Mouse (Mus musculus): ENCODE measurements around the gene Umad1.

The Umad1 gene

DNA sequence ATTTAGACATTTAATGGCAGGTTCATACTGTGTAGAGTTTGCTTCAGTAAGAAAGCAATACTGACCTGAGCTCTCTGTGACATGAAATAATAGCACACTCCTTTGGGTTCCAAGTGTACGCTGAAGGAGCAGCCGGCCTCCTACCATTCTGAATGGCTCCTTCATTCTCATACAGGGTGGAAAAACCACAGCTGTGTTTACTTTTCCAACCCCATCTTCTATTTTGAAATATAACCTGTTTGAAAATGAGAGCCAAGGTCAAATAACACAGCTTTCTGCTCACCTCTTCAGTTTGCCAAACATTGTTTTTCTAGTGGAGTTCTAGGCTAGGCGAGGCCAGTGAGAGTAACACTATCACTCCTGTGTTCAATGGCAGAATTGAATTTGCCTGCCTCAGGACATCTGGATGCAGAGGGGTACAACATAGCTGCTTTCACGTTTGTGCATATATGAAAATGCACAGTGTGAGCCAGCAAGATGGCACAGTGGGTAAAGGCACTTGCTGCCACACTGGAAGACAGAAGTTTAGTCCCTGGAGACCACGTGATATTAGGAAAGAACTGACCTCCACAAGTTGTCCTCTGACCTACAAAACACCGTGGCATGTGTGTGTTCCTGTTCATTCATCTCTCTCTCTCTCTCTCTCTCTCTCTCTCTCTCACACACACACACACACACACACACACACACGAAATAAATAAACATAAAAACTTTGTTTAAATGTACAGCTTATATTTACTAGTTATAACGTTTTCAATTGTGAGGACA, 157.9 kb downstream of the Umad1 start:
- DNase-seq (ENCODE audit: inconsistent ontology term), result no peak

DNA sequence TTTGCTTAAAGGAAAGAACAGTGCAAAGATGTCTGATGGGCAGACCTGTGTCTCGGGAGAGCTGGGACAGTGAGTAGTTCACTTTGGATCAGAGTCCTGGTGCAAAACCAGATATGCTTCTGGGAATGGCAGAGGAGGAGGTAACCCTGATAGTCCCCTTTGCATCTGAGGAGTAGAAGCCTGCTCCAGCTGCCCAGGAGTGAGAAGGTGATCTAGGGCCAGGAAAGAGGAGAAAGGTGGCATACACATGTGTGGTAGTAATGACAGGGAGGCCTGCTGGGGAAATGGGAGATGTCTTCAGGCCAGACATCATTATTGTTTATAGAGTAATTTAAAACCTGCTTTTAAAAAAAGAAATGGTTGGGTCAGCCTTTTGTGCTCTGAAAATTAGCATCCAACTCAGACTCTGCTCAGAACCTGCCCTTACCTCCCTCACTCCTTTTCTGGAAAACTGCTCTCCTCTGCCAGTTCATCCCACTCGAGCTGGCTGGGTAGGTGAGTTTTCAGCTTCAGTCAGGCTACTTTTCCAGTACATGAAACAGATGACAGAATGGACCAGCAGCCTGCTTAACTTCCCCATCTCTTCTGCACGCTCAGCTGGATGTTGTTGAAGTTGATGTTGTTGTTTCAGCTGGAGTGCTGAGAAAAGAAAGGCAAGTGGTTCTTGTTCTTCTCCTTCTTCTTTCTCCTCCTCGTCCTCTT, 160.5 kb downstream of the Umad1 start:
- no peak for DNase-seq (ENCODE audit: inconsistent ontology term)

DNA sequence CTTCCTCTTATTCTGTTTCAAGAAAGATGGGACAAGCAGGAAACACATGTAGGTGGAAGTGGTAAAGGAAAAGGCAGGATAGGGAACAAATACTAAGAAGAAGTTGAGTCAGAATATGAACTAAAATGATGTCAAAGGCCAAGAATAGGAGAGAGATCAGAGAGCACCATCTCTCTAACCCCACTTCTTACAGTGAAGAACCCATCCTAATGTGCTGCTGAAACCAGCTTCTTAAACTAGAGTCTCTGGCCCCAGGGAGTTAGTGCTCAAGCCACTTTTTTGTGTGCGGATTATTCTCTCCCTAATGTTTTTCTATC, 161.1 kb downstream of the Umad1 start:
- DNase-seq (ENCODE audit: inconsistent ontology term), result no peak

DNA sequence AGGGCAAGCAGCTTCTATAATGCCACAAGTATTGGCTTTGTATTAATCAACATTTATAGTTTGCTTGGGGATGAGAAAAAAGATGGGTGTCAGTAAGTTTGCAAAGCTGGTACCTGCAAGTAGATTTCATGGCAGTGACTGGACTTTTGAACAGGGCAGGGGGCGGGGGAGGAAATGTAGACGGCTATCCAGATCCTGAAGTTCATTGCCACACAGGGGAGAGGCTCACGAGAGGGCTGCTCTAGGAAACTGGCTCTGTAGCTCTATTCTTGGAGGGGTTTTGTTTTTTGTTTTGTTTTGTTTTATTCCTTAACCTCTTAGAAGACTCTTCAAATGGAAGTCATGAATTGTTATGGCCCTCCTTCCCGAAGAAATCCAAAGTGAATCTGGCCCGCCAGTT, 162.3 kb downstream of the Umad1 start:
- DNase-seq (ENCODE audit: inconsistent ontology term), result no peak

DNA sequence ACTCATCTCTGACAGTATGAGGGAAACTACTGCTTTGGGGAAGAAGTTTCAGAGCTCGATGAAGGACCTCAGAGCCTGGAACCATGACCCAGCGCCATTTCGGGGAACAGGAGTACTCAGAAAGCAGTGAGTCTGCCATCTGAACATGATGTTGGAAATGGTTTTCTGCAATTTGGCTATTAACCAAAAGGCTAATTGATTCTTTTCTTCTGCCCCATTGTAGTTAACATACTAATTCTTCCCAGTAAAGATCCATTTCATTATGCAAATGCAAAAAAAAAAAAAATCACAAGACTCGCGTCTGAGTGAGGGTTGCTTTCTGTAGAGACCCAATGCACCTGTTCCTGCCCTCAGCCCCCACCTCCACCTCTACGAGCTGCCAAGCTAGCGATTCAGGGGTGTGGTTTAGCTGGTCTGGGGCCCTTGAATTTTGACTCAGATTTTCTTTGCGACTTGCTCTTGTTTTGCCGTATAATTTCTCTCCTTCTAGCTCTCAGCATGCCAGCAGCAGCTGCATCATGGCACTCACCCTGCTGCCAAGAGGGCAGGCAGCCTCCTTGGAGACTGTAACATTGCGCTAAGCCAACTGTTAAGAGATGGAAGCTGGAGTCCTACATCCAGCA, 163.0 kb downstream of the Umad1 start:
- peak; percentile 25 for DNase-seq (ENCODE audit: inconsistent ontology term)

DNA sequence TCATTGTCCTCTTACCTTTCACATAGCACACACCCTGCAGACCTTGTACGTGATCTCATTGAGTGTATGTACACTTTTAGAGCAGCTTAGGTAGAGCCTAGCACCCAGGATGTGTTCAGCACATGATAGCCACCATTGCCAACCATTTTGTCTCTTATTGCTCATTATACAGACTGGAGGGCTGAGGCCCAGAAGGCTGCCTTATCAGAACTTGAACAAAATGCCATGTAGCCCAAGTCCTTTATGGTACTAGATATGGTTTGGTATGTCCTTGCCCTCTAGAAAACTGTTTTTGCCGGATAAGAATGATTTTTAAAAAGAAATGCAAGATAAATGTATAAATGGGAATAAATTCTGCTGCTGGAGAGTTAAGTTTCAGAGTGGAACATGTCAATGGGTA, 164.1 kb downstream of the Umad1 start:
- no peak for DNase-seq (ENCODE audit: inconsistent ontology term)

DNA sequence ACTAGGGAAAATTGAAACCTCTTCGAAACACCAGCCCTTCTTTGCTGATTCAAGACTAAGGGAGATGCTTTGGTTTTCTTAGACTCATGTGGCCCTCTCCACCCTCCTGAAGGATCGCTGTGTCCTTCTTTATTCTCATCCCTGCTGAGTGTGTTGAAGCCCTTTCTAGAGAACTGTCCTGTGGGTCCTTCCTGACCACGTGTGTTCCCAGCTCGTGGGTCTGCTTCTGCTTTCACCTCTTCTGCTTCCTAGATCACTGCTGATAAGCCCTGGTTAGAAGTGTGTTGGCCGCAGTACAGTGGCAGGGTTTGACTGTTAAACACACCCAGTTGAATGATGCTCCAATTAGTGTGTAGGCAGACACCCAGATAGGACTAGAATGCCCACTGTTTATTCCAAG, 168.6 kb downstream of the Umad1 start:
- no peak for DNase-seq (ENCODE audit: inconsistent ontology term)

DNA sequence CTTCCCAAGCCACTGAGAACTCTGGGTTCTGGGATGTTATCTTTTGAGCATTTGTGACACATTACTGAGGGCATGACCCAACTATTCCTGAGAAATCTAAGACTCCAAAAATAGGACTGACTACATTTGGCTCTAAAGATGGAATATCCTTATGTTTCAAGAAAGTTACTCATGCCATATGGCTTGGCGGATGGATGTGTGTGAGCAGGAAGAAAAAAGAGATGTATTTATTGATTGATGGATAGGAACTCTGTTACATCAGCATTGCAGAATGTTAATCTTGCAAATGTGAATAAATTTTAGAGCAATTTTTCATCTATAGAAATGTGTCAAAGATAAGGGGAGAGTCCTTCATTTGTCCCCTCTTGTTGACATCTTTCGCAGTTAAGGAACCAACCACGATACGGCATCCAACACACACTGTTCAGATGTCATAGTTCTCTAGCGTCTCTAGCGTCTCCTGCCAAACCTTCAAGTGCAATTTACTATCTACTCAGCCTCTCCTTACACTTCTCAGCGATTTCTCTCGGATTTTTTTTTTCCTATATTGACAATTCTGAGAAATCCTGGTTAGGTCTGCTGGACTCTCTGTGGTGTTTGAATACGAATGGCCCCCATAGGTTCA, 171.6 kb downstream of the Umad1 start:
- no peak for DNase-seq (ENCODE audit: inconsistent ontology term)

DNA sequence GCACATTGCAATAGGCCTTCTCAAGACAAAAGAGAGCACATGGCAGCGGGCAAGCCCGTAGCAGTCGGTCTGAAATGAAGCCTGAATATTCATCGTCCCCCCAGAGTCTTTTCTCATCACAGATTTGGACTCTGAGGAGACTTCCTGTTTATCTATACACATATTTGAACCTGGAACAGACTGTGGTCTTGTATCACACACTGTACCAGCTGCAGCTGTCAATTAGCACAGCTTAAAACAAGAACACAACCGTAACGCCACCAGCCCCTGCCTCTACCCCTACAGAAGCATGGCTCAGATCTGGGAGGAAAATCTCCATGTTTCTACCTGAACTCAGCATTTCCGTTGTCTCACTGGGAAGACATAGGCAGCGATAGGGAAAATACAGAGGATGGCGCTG, 174.1 kb downstream of the Umad1 start:
- DNase-seq (ENCODE audit: inconsistent ontology term), result no peak

DNA sequence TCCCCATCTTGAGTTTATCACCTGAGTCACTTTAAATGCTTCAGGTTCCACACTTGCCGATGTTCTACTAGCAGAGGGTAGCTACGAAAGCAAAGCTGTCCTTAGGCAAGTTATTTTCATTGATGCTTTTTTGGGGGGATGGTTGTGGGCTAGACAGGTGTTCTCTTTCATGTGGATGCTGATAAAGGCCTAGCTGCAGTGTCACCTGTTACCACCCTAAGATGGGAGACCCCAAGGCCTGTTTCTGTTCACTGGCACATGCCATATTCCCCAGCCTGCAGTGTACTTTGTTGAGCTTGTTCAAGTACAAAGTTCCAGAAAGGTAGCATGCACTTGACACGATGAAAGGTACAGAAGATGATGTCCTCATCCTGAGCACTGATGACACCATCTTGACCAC, 178.8 kb downstream of the Umad1 start:
- no peak for DNase-seq (ENCODE audit: inconsistent ontology term)

DNA sequence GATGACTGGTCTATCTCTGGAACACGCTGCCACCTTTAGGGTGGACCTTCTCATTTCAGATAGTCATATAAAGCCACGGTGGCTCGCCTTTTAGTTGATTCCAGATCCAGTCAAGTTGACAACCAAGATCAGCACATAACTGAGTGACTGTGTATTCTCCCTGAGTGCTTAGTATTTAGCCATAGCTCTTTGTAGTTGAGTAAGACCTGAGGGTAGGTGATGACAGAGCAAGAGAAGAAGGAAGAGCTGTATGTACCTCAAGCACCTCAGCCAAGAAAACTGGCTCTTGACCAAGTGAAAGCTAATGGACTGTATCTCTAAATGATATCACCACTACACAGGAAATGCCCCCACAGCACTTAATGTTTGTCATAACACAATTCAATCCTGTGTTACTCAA, 182.7 kb downstream of the Umad1 start:
- DNase-seq (ENCODE audit: inconsistent ontology term), result no peak

DNA sequence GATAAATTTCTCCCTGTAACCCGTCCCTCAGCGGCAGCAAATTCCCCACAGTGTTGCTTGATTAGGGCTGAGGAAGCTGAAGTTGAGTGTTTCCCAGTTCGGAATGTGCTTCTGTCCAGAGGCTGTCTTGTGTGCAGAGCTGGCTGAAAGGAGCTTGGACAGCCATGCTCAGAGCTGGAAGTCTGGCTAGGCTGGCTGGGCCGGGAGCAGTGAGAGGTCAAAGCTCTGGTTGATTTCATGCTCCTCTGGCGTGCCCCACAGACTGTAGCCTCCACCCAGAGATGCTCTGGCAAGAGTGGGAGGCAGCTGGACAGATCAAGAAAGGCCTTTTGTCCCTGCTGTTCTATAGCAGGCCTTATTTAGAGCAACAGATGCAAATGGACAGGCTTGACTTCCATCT, 187.7 kb downstream of the Umad1 start:
- peak; percentile 61 for DNase-seq (ENCODE audit: inconsistent ontology term)

DNA sequence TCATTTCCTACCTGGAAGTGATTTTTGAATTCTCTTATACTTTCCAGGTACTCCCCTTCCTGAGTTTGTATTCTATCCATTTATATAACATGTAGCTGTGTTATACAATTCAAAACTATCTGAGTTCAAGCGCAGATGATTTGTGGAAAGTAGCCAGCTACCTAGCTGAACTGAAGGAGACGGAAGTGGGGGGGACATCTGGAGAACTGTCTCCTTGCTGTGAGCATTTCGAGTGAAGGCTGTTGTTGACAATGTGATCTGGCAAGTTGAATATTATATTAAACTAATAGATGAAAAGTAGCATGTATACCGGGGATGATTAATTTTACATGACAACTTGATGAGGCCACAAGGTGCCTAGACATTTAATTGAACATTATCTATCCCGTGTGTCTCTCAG, 196.5 kb downstream of the Umad1 start:
- DNase-seq (ENCODE audit: inconsistent ontology term), result no peak

DNA sequence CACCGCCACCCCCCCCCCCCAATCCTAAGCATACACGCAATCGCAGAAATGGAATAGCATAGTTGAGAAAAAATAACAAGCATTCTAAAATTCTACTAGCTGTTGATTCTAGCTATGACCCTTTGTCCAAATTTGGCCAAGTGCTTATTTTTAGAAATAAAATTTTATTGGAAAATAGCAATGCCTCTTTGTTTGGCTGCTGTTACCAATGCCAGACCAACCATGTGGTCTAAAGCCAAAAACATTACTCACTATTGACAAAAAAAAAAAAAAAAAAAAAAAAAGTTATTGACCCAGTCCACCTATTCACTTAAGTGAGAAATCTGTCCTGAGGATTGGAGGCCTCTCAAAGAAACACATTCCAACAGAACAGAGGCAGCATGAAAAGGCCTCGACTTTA, 199.5 kb downstream of the Umad1 start:
- DNase-seq (ENCODE audit: inconsistent ontology term), result peak; percentile 14

DNA sequence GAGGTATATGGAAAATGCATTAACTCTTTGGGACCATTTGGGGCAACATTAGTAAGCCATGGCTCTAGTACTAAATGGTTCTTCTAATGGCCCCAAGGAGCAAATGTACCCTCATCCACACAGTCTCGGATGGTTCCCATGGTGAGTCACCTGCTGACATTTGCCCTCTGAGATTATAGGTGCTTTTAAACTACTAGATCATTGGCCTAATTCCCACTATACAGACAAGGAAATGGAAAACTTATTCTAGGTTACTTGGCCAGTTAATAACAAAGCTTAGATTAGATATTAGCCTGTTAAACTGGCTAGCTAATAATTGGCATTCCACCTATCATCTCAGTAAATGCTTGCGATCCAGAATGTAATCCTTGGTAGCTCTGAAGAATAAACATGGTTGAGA, 203.4 kb downstream of the Umad1 start:
- DNase-seq (ENCODE audit: inconsistent ontology term), result no peak

DNA sequence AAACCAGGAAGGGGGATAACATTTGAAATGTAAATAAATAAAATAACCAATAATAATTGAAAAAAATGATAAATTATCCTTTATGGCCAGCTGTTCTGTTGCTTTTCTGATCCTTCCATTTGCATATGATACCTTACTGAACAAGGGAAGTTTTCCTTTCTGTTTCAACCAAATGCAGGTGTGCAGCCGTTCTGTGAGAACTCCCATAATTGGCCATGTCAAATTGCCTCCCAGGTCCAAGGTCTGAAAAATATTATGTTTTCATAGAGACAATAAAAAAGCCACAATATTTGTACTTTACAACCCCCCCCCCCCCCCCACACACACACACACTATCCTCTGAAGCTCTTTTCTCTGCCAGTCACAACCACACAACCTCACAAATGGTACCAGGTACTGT, 206.3 kb downstream of the Umad1 start:
- no peak for DNase-seq (ENCODE audit: inconsistent ontology term)

DNA sequence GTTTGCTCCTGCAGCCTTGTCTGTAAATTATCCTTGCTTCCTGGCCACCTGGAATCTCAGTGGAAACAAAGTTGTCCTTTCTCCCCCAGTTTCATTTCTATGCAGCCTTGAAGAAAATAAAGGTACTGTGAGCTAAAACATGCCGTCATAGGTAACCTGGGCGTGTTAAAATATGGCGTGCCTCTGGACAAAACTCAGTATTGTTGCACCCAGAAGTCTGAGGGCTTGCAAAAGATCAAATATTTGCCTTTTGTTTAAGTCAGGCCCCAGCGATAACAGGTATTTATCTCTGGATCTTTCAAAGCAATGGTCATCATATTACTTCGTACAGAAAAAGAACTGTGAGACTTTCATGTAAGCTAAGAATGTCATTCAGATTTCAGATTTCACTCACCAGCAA, 206.9 kb downstream of the Umad1 start:
- DNase-seq (ENCODE audit: inconsistent ontology term), result no peak

DNA sequence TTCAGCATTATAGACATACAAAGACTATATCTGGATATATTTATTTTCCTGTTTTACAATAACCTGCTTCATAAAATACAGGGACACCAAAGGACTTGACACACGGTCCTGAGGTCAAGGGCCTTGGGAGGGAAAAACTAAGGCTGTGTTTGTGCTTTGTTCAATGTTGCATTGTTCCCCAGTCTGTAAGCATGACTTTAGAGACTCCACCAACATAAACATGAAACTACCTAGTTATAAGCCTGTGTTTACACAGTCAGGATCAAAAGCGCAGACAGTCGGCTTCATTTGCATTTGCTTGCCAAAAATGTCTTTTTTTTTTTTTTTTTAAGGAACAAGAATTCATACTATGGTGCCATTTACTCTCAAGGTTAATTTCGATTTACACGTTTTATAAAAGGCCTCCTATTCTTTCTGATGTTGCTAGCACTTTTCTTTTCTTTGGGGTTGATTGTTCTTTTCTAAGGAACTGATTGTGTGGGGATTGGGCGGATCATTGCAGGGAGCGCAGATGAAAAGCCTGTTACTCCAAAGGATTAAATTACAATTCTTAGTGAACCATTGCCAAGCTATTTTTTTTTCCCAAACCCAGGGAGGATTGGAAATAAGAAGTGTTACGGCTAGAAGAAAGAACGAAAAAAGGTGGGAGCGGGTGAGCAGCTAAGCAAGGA, 208.7 kb downstream of the Umad1 start:
- no peak for DNase-seq (ENCODE audit: inconsistent ontology term)

DNA sequence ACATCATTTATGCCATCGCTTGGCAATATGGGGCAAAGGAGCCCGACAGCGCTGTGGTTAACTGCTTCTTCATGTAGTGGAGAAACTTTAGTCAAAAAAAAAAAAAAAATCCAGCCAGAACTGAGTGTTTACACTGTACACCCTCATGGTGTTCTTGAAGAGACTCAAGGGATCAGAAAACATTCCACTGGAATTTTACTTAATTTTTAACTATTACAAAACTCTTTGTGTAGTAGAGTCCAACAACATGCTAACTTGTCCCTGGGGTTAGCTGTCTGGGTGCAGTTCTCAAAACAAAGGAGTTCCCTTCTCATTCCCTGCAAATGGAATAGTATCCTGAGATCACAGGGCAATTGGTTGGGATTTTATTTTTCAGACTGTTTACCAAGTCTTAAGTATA, 210.8 kb downstream of the Umad1 start:
- DNase-seq (ENCODE audit: inconsistent ontology term), result no peak

DNA sequence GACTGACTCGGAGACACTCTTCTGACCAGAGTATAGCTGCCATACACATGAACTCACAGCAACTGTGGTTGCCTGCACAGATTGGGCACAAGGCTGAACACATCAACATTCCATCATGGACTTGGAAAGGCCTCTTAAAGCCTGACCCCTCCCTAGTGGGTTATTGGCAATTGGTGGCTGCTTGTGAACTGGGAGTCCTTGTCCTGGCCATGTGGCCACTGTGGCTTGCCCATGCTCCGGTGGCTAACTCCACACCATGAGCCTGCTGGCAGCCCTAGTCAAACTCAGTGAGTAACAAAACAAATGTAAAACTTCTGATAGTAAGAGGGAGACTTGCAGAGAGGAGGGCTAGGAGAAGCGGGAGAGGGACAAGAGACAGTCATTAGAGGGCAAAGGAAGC, 213.0 kb downstream of the Umad1 start:
- DNase-seq (ENCODE audit: inconsistent ontology term), result no peak

DNA sequence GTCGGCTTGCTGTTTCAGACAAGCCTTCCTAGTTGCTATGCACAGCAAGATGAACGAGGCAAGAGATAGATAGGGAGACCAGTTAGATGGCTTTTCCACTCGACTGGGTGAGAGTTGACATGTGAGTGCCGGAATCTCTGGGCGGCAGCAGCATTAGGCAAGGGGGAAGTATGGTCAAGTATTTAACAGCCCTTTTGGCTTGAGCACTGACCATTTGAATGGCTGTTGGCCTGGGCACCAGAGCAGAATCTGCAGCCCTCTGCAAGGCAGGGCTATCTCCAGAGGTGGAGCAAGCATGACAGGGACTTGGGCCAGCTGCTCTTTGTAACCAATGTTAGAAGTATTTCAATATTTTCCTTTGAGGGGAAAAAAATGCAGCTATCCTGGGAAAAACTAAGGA, 213.8 kb downstream of the Umad1 start:
- DNase-seq (ENCODE audit: inconsistent ontology term), result no peak

DNA sequence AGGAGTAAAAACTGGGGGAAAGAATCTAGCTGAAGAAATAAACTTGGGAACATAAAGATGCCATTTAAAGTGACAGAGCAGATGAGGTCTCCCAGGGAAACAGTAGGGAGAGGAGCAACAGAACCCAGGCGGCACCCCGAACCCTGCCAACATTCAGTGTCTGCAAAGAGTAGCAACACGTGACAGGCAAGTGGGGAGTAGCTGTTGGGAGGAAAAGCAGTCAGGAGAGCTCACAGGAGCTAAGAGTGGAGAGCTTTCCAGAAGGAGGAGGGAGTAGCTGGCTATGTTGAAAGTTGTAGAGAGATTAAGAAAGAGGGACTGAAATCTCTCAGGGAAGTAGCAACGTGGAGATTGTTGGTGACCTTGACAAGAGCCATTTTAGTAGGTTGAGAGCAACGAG, 214.4 kb downstream of the Umad1 start:
- no peak for DNase-seq (ENCODE audit: inconsistent ontology term)
